Mouse (Mus musculus) left cerebral cortex, adult 9 months (tissue): ENCODE data around the gene Sptbn1.
"Not testable (repeated sequence)": the region's sequence is repeated elsewhere in the genome, so short reads cannot be mapped to it uniquely, and the experiment has no call there.

Source experiments
- DNase-seq, 2 experiments: peaks; one replicate each; pipeline ENCODE4 v3.0.0; 2022; ENCODE audit warnings: low spot score in 2 of 2

Gene Sptbn1

DNA sequence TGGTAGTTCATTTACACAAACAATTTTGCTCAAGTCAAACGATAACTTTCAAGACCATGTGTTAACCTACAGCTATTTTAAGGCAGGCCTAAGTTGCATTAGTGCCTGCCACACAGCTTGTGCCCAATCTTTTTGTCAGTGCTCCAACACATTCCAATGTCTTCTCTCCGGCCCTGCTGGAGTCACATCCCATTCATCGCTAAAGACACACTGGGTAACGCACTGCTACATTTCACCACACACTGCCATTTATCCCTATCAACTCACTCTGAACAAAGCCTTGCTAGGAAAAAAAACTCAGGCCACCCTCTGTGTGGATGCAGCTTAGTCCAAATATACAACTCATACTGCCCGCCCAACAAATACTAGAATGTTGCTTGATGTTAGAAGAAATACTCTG lies 11.5 kb downstream of the Sptbn1 start:
- DNase-seq, result no peak

DNA sequence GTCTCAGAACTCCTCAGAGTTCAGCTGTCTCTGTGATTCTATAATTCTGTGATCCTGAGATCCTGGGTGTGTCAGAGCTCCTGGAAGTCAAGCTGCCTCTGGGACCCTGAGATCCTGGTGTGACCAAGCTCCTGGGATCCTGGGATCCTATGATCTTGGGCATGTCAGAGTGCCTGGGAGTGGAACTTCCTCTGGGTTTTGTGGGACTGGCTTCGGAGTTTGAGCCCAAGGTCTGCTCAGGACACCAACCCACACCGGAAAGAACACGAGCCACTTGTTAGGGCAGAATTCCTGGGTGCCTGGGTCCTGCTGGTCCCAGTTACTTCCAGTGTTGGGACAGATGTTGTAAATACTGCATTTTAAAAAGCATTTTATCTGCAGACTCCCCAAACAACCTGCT lies 12.8 kb downstream of the Sptbn1 start:
- not testable (repeated sequence) for DNase-seq

DNA sequence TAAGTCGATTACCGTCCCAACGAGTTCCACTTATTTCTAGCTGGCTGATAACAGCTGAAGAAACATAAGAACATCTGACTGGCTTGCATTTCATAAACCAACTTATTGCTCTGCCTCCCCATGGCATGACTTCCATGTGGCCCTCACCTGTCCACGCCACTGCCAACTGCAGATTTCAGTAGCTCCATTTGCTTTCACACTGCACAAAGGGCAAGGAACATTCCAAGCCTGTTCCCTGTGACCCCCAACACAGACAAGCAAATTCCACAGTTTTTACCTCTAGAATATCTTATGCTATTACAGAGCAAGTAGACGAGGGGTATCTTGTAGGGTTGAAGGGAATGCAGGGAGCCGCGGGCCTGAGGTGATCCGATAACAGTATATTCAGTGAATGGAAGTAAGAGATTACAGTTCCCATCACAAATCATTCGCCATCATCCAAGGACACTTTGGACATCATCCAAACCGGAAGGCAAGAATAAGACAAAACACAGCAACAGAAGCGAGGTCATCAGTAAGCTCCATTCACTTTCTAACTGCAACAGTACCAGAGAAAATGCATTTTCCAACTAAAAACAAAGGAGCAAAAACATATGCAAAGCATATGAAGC lies 16.6 kb downstream of the Sptbn1 start:
- no peak for DNase-seq

DNA sequence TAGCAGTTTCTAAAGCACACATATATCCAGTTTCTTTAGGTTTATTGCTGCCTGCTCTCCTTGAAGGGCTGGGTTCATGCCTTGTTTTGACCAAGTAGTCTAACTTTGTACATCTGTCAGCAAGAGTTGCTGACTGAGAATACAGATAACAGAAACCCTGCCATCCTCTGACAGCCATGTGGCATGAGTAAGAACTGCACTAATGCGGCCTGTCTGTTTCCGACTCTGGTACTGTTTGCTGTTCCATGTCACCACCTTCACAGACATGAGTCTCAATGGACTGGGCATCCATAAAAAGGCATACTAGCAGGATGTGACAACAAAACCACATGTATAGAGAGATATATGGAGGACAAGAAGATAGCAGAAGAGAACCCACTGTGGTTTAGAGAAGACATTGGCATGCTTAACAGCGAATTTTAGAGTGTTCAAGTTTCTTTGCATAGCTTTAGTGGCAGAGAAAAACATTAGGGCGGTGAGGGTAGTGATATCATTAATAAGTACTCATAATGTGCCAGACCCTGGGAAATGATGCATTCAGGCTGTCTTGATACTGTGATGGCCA lies 18.4 kb downstream of the Sptbn1 start:
- DNase-seq, result no peak

DNA sequence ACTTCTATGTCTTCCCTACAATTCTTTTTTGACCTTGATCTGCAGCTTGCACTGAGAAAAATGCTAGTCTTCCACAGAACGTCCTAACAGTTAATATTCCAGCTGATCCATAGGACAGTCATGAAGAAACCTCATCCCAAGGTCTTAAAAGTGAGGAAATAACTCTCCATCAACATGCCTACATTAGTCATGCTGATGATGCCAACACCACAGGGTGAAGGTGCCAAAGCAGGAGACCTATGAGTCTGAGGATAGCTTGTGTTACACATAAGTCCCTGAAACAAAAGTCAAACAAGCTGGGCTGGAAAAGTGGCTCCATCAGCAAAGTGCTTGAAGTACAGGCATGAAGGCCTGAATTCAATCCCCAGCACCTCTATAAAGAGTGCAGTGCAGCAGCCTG lies 20.9 kb downstream of the Sptbn1 start:
- DNase-seq, result no peak

DNA sequence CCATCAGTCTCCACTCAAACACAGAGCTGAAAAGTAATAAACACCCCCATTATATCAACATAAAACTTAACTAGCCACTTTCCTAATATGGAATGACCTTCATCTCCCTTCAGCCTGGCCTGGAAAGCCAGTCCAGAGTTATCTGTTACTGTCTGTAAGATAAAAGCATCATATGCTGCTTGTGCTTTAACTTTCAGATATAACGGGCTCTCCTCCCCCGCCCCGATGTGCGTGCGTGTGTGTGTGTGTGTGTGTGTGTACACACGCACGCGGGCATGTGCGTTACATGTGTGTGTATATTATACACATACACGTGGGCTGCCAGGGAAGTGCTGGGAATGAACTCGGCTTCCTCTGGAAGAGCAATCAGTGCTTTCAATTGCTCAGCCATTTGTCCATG lies 21.8 kb downstream of the Sptbn1 start:
- DNase-seq, result no peak

DNA sequence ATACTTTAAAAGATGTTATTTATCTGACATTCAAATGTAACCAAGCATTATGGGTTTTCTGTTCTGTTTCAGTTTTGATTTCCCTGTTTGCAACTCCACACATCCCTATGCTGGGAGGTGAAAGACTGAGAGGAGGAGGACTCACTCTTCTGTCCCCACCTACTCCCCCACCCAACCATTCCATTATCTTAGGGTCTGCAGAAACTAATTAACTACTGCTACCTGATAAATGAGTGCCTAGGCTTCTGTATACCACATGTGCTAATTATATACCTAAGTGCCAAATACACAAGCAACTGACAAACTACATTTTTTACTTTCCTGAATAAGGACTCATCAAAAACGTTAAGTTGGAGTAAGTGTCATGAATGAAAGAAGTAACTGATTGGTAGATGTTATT lies 23.8 kb downstream of the Sptbn1 start:
- DNase-seq, result no peak

DNA sequence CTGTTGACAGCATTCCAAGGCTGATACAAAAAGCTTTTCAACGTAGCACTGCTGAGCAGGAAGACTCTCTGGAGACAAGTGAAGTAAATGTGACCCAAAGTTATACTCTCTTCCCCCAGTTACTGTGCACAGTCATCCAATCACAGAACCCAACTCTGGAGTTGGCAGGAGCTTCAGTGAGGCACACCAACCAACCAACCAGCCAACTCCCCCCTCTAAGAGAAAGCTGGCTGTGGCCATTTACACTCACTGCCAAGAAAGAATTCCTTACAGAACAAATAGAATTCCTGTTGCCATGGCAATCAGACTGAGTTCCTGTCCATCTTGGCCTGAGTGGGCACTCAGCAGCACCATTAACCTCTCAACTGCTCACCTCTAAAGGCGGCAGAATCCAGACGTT lies 24.4 kb downstream of the Sptbn1 start:
- peak; percentile 39 to 46 for DNase-seq

DNA sequence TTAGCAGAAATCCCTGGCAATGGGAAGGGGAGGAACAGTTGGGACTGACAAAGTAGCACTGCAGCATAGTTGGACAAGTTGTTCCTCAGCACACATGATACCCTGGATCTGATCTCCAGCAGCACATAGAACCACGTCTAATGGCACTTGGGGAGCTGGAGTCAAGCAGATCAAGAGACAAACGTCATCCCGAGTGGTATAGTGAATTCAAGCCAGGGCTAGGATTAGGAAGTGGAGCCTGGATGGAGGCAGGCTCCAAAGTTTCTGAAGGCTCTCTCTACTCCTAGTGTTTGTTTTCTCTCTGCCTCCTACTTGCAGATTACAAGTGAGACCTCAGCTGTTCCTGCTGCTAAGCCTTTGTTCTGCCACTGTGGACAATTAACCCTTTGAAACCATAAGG lies 27.1 kb downstream of the Sptbn1 start:
- no peak for DNase-seq

DNA sequence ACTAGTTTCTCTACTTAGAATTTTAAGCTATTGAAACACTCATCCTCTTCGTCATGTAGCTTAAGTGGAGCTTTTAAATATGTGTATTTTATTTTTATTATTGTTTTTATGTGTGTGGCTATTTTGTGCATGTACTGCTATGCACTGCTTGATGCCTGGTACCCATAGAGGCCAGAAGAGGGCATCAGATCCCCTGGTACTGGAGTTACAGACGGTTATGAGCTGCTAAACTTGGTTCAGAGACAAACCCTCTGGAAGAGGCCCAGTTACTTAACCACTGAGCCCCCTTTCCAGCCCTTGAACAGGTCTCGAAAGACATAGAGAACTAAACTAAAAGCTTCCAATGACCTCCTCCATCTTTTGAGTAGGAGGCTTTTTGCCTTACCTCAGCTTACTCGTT lies 30.0 kb downstream of the Sptbn1 start:
- no peak for DNase-seq

DNA sequence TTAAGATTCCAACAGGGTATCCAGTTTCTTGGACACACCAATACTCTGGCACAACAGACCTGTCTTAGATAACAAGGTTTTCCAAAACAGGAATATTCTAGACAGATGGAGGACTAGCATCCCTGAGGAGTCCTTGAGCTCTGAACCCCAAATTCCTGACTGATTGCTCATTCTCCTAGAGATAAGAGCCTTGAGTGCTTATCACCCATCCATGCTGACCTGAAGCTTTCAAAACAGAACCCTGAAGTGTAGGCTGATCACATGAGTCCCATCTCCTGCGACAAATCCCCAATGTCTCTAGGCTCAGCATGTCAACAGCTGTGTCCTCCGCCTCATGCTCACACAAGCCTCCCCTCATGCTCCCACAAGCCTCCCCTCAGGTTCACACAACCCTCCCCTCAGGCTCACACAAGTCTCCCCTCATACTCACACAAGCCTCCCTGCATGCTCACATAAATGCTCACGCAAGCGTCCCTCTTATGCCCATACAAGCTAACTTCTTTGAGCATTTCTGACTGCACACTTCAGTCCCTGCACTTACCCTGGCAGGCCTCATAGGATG lies 31.2 kb downstream of the Sptbn1 start:
- no peak for DNase-seq

DNA sequence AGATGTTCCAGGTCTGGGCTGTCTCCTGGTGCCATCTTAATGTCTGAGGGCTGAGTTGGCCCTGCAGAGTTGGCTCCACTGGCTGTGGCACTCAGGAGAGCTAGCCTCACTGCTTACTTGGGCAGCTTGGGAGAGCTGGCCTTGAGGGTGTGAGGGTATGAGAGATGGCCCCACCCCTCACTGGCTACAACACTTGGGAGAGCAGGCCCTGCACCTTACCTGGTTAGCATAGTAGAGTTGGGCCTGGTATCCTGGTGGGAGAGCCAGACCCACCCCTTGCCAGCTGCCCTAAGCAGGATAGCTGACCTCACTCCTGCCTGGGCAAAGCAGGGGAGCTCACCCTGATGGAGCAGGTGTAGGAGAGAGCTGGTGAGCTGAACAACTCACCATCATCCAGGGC lies 32.3 kb downstream of the Sptbn1 start:
- DNase-seq, result no peak

DNA sequence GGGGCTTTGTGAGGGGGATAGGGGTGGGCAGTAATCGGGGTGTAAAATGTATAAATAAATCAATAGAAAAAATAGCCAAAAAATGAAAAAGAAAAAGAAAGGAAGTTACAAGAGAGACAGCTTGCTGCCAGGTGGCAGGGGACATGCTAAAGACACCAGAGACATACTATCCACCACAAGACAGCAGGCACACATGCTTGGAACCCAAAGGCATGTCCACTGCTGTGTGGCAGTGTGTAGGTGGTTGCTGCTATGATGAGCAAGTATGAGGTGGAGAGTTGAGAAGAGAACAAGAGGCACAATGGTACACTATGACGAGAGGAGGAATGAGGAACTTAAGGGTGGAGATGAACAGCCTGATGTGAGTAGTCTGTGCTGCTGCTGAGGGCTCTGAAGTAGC lies 32.8 kb downstream of the Sptbn1 start:
- DNase-seq, result no peak

DNA sequence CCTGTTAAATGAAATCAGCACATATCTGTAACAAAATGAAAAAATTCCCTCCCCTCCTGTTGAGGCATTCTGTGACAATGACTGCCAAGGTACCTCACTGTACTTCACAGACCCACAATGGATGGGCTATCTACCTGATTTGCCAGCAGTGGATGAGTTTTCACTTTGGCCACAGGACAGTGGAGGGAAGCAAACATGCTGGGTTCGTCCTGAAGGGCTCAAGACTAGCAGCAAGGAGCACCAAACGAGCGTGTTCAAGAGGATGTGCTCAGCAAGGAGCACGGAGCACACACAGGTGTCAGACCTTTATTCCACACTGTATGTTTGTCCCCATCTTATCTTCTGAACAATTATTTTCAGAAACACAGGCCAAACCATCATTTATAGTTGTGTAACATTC lies 34.0 kb downstream of the Sptbn1 start:
- no peak for DNase-seq

DNA sequence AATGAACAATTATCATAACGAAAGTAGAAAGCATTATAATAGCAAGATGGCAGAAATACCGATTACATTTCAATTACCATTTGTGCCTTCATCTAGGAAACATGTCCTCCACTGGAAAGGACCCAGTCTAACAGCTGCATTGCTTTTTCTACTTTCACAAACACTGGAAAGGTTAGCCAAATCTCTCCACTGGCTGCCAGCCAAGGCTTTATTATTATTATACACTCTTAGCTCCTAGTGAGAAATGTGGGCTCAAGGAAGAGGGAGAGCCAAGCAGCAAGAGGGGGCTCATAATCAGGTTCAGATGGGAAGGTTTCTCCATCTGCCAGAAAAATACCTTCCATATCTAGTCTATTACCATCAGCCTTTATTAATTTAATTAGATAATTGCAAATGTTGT lies 35.9 kb downstream of the Sptbn1 start:
- DNase-seq, result peak in 1 of 2 experiments; percentile 28

DNA sequence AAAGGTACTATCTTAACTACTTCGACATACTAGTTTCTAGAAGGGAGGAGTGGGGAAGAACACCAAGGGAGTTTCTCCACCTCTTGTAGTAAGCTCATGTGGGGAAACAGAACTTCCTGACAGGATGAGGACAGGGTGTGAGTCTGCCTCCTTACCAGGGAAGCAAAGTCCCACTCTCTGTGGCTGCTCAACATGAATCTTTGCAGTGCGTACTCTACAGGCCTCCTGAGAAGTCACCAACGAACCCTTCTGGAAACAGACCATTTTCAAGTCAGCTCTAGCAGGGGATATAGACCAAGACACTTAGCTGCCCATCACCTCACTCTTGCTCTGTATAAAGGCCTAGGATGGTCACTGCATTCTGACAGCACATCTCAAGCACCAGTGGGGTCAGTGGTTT lies 36.6 kb downstream of the Sptbn1 start:
- no peak for DNase-seq

DNA sequence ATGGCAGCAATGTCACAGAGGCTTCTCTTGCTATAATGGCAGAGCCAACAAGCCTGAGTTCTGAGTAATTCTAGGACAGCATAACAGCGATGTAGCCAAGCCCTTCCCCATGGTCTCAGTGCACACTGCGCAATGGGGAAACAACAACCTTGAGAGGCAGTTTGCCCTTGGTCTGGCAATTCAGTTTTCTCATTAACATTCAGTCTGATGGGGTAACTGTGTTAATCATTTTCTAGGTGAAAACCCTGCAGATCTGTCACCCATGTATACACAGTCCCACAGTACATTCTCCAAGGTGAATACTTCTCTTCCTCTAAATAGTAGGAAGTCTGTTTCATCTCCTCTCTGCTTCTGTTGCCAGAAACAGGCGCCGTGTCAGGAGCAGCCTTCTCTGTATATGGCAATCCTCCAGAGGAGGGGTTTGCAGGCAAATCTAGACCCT lies 37.6 kb downstream of the Sptbn1 start:
- DNase-seq, result no peak

DNA sequence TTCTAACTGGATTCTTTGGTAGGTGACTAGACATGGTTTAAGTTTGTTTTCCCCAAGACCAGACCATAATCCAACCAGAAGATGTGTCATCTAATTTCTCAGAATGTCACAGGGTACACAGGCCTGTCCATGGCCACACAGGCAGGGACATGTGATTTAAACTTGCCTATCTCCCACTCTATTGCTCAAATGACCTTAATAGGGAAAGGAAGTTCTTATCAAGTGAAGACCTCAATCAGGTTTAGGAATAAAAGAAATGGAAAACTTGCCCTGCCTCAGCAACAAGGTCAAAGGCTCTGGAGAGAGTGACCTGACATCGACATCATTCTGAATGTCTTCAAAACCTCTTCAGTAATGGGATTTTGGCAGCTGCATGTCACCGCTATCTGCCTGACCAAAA lies 41.2 kb downstream of the Sptbn1 start:
- DNase-seq, result no peak

DNA sequence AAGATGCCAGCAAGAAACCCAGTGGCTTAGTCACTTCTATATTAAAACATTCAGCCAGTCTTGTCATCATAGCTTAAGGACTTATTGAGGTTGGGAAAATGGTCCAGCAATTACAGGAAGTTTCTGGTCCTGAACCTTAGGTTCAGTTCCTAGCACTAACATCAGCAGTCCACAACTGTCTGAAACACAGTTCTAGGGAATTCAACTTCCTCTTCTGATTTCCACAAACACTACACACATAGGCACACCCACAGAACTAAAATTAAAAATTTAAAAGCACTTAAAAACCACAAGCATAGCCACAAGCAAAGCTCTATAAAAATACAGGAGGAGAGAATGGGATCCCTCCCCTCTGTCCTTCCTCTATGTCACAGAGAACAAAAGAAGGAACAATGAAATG lies 43.4 kb downstream of the Sptbn1 start:
- no peak for DNase-seq

DNA sequence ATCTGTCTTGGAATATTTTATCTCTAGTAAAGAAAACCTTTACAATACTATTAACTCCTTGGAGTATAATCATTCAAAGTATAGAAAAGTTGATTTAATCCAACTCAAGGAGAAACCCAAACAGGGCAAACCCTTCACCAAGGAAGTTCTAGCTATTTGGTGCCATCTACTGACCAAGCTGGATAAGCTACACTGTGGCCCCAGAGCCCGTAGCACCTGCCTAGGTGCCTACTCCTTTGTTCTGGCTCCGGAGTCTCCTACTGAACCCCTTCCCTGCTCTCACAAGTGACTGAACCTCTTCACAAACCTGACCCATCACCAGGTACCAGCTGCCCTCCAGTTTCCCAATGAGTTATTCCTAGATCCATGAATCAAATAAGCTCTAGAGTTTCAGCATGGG lies 45.3 kb downstream of the Sptbn1 start:
- DNase-seq, result no peak

DNA sequence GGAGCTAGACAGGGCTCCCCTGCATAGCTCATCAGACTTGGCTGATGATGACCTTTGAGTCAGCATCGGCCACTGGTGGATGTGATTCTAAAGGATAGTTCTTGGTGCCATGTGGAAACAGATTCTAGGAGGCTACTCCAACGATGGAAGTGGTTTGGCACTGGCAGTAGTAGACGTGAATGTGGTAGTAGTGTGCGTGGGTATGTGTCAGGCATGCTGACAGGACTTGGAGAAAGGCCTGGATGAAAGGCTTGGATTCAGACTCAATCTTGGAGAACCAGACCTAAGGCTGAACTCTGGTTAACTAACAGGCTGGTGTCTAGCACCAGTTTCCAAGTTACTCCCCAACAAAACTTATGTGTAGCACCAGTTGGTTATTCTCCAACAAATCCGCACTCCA lies 46.9 kb downstream of the Sptbn1 start:
- no peak for DNase-seq

DNA sequence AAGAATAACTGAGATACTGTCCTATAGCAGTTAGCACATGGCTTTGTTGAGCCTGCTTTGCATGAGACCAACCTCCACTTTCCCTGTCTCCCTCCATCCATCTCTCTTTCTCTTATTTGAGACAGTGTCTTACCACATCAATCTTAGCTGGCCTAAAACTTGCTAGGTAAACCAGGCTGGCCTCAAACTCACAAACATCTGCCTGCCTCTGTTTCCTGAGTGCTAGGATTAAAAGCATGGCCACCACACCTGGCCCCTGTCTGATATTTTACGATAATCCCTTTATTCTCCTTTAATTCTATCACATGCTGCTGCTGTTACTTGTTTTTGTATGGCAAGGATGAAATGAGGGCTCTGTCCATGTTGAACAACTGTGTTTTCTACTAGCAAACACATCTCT lies 49.6 kb downstream of the Sptbn1 start:
- DNase-seq, result no peak

DNA sequence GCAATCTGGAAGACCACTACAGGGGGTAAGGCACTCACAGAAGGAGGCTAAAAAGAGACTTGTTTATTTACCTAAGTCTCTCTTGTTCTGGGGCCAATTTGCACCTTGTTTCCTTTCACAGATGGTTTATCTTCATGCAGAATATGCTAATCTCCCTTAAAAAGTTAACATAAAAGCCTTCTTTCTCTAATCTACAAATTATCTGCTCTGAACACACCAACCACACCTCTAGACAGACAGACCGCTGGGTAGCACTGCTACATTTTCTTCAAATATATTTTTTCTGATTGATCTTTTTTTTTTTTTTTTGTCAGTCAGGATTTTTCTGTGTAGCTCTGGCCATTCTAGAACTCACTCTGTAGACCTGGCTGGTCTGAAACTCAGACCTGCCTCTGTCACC lies 50.5 kb downstream of the Sptbn1 start:
- DNase-seq, result no peak
